Mouse (Mus musculus): Measurements from ENCODE around the gene Dcpp1. TPM values are rescaled to one million over a fixed set of nuclear protein-coding genes. Genes with fewer than 3 reads are reported as not detected.
"Not testable (repeated sequence)": the region's sequence is repeated elsewhere in the genome, so short reads cannot be mapped to it uniquely, and the experiment has no call there.

Gene Dcpp1
- polyA plus RNA-seq (2015; fragmentation: Nextera tagmentation; extraction: Ambion mirVana): not detected in 2 replicates

DNA sequence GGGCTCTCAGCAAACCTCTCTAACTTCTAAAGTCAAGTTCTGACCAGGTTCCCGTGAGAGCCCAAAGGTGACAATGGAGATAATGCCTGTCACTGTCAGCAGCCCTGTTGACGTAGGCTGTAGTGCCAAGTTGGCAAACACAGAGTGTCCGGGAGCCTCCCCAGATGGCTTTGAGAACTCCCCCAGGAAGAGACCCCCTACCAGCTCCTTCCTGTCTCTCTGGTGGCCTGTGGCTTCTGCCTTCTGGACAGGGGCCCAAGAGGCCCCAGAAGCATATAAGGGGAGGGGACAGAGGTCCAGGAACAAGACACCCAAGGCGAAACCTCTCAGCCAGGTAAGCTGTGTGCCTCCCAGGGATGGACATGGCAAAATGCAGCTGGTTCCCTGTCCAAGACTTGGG, at the start of gene Dcpp1, which contains the start of gene Dcpp2:
TSS of gene Dcpp1 (plus strand) at position 301 of the 400 bp plus-strand sequence.
TSS of gene Dcpp2 (plus strand) at position 305 of the 400 bp plus-strand sequence.
- ATAC-seq (ENCODE audit: low FRiP score); H3K4me1 ChIP-seq (replicated peaks); H3K9ac ChIP-seq; H3K27me3 ChIP-seq; H3K9me3 ChIP-seq; H3K27ac ChIP-seq; H3K4me3 ChIP-seq; H3K36me3 ChIP-seq; H3K4me2 ChIP-seq: not testable (repeated sequence)
- 84% methylated on average over 4 of the region's 4 CpGs for WGBS

DNA sequence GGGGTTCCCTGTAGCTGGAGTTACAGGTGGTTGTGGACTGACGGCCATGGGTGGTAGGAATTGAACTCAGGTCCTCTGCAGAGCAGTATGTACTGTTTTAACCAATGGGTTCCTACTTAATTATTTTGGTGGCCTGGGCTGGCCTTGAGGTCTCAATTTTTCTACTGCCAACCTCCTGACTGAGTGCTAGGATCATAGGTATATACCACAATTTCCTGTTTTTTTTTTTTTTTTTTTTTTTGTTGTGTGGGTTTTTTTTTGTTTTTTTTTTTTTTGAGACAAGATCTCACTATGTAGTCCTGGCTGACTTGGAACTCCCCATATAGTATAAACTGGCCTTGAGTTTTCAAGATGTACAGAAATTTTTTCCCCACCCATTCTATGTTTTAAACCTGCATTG, 49.5 kb upstream of the Dcpp1 start:
- Histone ChIP-seq H3K27me3 (peaks cover 50% of the 10 kb centered on the region), H3K4me3 (no peak overlapping the region), H3K4me1 (replicated peaks) (peaks cover 19% of the 10 kb centered on the region), H3K27ac (no peak overlapping the region), H3K9ac (no peak overlapping the region), H3K4me2 (no peak overlapping the region), H3K36me3 (peaks cover 12% of the 10 kb centered on the region), H3K9me3 (no peaks in the 10 kb centered on the region)
- no peak for ATAC-seq (ENCODE audit: low FRiP score)
- WGBS: 100% methylated on average over 1 of the region's 1 CpGs

- no peak within 1 kb of the TSS for H3K27ac ChIP-seq
- H3K9ac ChIP-seq: no peak within 1 kb of the TSS
- no peaks in the 10 kb centered on the region for H3K9me3 ChIP-seq
- H3K4me3 ChIP-seq: no peak within 1 kb of the TSS
- peaks cover 55% of the 10 kb centered on the region for H3K27me3 ChIP-seq
- no peaks in the 10 kb centered on the region for H3K4me1 ChIP-seq (replicated peaks)
- no peaks in the 10 kb centered on the region for H3K36me3 ChIP-seq
- ATAC-seq (ENCODE audit: low FRiP score): no peak
- no peak within 1 kb of the TSS for H3K4me2 ChIP-seq
- 77% methylated on average over 8 of the region's 8 CpGs for WGBS
These were observed 44.6 kb upstream of the Dcpp1 start, which contains the start of gene Prss33 for GRCm38 (mm10) chr17:23836006-23836575. Gene Prss33, minus strand, starts transcription at chr17:23836056.

DNA sequence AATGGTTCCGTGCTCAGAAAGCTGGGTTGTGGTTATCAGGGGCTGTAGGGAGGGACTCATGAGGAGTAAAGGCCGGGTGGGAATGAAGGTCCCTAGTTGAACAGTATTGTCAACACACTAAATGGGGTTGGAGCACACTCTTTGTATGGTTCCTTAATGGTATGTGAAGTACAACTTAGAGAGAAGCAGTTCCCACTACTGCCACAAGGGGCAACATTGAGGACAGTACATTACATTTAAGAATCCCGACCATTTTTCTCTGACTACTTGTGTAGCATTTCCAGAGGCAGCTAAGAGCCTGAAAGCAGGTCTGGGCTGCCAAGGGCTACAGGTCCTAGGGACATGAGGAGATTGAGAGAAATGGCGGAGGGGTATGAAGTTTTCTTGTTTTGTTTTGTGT, 39.5 kb upstream of the Dcpp1 start:
- H3K4me1 ChIP-seq (replicated peaks): 0 out of 2 replicates have a peak, but pooled peaks cover 3% of the 10 kb centered on the region
- ATAC-seq (ENCODE audit: low FRiP score): peak; percentile 54; the same call in 1 of the 2 replicates
- WGBS: 29% methylated on average over 4 of the region's 4 CpGs
- H3K4me3 ChIP-seq: no peak overlapping the region
- H3K4me2 ChIP-seq: no peak overlapping the region
- H3K9ac ChIP-seq: no peak overlapping the region
- H3K9me3 ChIP-seq: no peaks in the 10 kb centered on the region
- H3K27me3 ChIP-seq: peaks cover 28% of the 10 kb centered on the region
- no peak overlapping the region for H3K27ac ChIP-seq
- no peaks in the 10 kb centered on the region for H3K36me3 ChIP-seq

- Histone ChIP-seq H3K4me1 (replicated peaks) (0 out of 2 replicates have a peak, but pooled peaks cover 3% of the 10 kb centered on the region), H3K27me3 (peaks cover 16% of the 10 kb centered on the region), H3K9ac (no peak overlapping the region), H3K4me3 (no peak overlapping the region), H3K36me3 (no peaks in the 10 kb centered on the region), H3K27ac (no peak overlapping the region), H3K4me2 (peak overlapping the region; percentile 36; the same call in 1 of the 2 replicates), H3K9me3 (no peaks in the 10 kb centered on the region)
- WGBS: 43% methylated on average over 23 of the region's 23 CpGs
- ATAC-seq (ENCODE audit: low FRiP score): peak; percentile 46; the same call in 1 of the 2 replicates
These were observed 37.4 kb upstream of the Dcpp1 start for GRCm38 (mm10) chr17:23843141-23843811.

DNA sequence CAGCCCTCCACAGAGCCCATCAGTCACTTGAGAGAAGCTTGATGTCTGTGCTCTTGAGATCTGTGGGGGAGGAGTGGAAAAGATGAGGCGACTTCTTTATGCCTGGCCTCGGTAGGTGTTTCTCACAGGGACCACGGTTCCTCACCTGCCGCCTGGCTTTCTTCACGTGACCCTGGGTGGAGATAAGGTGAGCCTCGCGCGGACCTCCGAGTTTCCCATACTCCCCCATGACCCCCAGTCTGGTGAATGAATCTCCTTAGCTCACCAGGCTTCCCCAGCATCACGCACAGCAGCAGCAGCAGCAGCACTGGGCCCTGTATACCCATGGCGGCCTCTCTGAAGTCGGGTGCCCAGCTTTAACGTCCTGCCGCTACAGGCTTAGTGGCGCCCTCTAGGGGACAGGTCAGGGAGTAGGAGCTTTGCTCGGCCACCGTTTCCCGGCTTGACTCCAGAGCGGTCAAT, 36.8 kb upstream of the Dcpp1 start, which contains the start of the genes Prss32 and Prss41:
TSS of gene Prss32 (plus strand) at position 44 of the 462 bp plus-strand sequence.
TSS of gene Prss41 (minus strand) at position 361 of the 462 bp plus-strand sequence.
- Histone ChIP-seq H3K9me3 (no peaks in the 10 kb centered on the region), H3K4me1 (replicated peaks) (0 out of 2 replicates have a peak, but pooled peaks cover 3% of the 10 kb centered on the region), H3K36me3 (no peaks in the 10 kb centered on the region), H3K27ac (no peak within 1 kb of the TSS), H3K27me3 (peaks cover 16% of the 10 kb centered on the region), H3K4me3 (0 out of 2 replicates have a peak within 1 kb of the TSS, but pooled peaks have one; percentile 5), H3K9ac (no peak within 1 kb of the TSS), H3K4me2 (peak within 1 kb of the TSS; percentile 36)
- ATAC-seq (ENCODE audit: low FRiP score): no peak
- WGBS: 12% methylated on average over 19 of the region's 19 CpGs

DNA sequence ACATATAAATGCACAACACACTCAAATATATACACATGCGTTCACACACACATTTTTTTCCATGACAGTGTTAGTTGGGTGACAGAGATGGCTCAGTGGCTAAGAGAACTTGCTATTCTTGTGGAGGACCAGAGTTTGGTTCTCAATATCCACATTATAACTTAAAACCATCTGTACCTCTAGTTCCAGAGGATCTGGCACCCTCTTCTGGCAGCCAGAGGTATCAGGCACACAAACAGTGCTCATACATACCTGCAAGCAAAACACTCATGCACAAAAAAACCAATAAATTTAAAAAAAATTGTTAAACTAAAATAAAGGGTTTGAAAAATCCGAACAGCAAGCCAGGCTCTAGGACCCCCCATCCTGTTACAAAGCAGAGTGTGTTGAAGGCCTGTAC, 30.6 kb upstream of the Dcpp1 start:
- Histone ChIP-seq H3K36me3 (no peaks in the 10 kb centered on the region), H3K9ac (no peak overlapping the region), H3K4me2 (no peak overlapping the region), H3K27me3 (no peaks in the 10 kb centered on the region; the same call in 1 of the 2 replicates), H3K27ac (no peak overlapping the region), H3K4me3 (no peak overlapping the region), H3K4me1 (replicated peaks) (no peaks in the 10 kb centered on the region), H3K9me3 (no peaks in the 10 kb centered on the region)
- 60% methylated on average over 2 of the region's 2 CpGs for WGBS
- no peak for ATAC-seq (ENCODE audit: low FRiP score)

GRCm38 (mm10) chr17:23850853-23851749, 29.6 kb upstream of the Dcpp1 start:
- 63% methylated on average over 18 of the region's 19 CpGs for WGBS
- H3K9me3 ChIP-seq: no peaks in the 10 kb centered on the region
- no peak overlapping the region for H3K27ac ChIP-seq
- H3K4me2 ChIP-seq: no peak overlapping the region
- H3K27me3 ChIP-seq: no peaks in the 10 kb centered on the region; the same call in 1 of the 2 replicates
- H3K4me3 ChIP-seq: no peak overlapping the region
- H3K9ac ChIP-seq: no peak overlapping the region
- H3K36me3 ChIP-seq: no peaks in the 10 kb centered on the region
- ATAC-seq (ENCODE audit: low FRiP score): no peak
- no peaks in the 10 kb centered on the region for H3K4me1 ChIP-seq (replicated peaks)

DNA sequence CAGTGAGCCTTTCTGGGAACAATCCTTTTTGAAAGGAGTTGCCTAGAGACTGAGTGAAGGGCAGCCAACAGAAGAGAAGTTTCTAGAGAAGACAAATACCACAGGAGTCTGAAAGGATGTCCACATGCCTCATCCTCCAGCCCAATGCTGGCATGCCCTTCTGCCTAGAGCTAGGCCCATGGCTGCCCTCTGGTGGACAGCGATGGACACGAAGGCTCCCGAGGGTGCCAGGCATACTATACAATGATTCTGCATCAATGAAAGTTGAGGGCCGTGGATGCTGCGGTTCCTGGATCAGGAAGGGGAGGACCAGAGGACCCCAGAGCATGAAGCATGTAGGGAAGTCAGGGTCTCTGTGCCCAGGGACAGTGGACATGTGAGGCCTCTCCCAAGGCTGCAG, 27.4 kb upstream of the Dcpp1 start:
- WGBS: 33% methylated on average over 5 of the region's 5 CpGs
- Histone ChIP-seq H3K4me3 (no peak overlapping the region), H3K4me1 (replicated peaks) (no peaks in the 10 kb centered on the region), H3K4me2 (no peak overlapping the region), H3K27ac (no peak overlapping the region), H3K9me3 (no peaks in the 10 kb centered on the region), H3K27me3 (no peaks in the 10 kb centered on the region; the same call in 1 of the 2 replicates), H3K36me3 (no peaks in the 10 kb centered on the region), H3K9ac (no peak overlapping the region)
- ATAC-seq (ENCODE audit: low FRiP score): 0 out of 2 replicates have a peak, but pooled peaks have one; percentile 28

GRCm38 (mm10) chr17:23854229-23854765, 26.4 kb upstream of the Dcpp1 start:
- Histone ChIP-seq H3K9me3 (no peaks in the 10 kb centered on the region), H3K36me3 (no peaks in the 10 kb centered on the region), H3K27ac (no peak overlapping the region), H3K9ac (no peak overlapping the region), H3K4me2 (no peak overlapping the region), H3K4me3 (no peak overlapping the region), H3K27me3 (no peaks in the 10 kb centered on the region; the same call in 1 of the 2 replicates), H3K4me1 (replicated peaks) (no peaks in the 10 kb centered on the region)
- 89% methylated on average over 10 of the region's 10 CpGs for WGBS
- ATAC-seq (ENCODE audit: low FRiP score): no peak

DNA sequence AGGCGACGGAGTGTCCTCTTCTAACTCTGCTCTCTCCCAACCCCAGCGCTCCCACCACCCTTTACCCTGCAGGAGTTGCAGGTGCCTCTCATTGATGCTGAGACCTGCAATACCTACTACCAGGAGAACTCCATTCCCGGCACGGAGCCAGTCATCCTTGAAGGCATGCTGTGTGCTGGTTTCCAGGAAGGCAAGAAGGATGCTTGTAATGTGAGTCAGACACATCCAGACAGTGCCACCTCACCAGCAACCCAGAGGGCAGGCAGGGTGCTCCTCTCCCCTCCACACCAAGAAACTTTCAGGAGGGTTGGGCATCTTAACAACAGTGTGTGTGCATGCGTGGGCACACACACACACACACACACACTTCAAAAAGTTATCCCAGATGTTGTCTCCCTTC, 23.5 kb upstream of the Dcpp1 start:
- Histone ChIP-seq H3K36me3 (no peaks in the 10 kb centered on the region), H3K9me3 (no peaks in the 10 kb centered on the region), H3K27ac (no peak overlapping the region), H3K4me1 (replicated peaks) (no peaks in the 10 kb centered on the region), H3K4me2 (no peak overlapping the region), H3K27me3 (no peaks in the 10 kb centered on the region; the same call in 1 of the 2 replicates), H3K9ac (no peak overlapping the region), H3K4me3 (no peak overlapping the region)
- no peak for ATAC-seq (ENCODE audit: low FRiP score)
- 91% methylated on average over 6 of the region's 6 CpGs for WGBS
